ENCODE assay signal across 13 mouse cellular contexts in genomic region chr17:55446698-55447097, GRCm38 (mm10). TPM values are rescaled to one million over a fixed set of nuclear protein-coding genes. Genes with fewer than 3 reads are reported as not detected.
DNase-seq lines count a peak whose midpoint lies in the region; ATAC-seq lines count a peak whose summit lies in the region.
"Had no signal": no experiment of that assay in that cellular context is flagged by ENCODE, and none has a peak within 500 bp of the region (broad histone marks: within the 10 kb centered on the region; RNA-seq: fewer than 3 reads in every experiment).

No protein-coding gene starts in this region.

- no peak for DNase-seq in heart, adult 11 months
- DNase-seq in forebrain, embryonic 10.5 days (ENCODE audit: extremely low spot score, low spot score) = no peak
- DNase-seq in layer of hippocampus, postnatal 25 days (ENCODE audit: extremely low spot score in 1 of 2, low spot score in 1 of 2) = no peak
- no peak for DNase-seq in thymus, adult 18-20 months
- DNase-seq: cerebellum, adult 18-20 months had no signal

- peak overlapping the region; percentile 93; the same call in 1 of the 2 replicates for H3K4me2 ChIP-seq in heart, embryonic 15.5 days
- H3K4me2 ChIP-seq in hindbrain, embryonic 16.5 days (ENCODE audit: low read length) = peak overlapping the region; percentile 70
- peak overlapping the region; percentile 60 for H3K4me2 ChIP-seq in midbrain, embryonic 16.5 days (ENCODE audit: low read length)

- no peaks in the 10 kb centered on the region for H3K9me3 ChIP-seq in heart, embryonic 15.5 days (replicated peaks)
- no peaks in the 10 kb centered on the region for H3K9me3 ChIP-seq in forebrain, embryonic 10.5 days
- no peaks in the 10 kb centered on the region for H3K9me3 ChIP-seq in hindbrain, embryonic 16.5 days (ENCODE audit: control insufficient read depth, low read length)
- no peaks in the 10 kb centered on the region for H3K9me3 ChIP-seq in midbrain, embryonic 16.5 days (replicated peaks; ENCODE audit: control insufficient read depth, low read length, poor library complexity, severe bottlenecking)

- WGBS in heart, embryonic 15.5 days = 40% methylated on average over 4 of the region's 4 CpGs
- WGBS in forebrain, embryonic 10.5 days = 26% methylated on average over 4 of the region's 4 CpGs
- WGBS in hindbrain, embryonic 16.5 days = 12% methylated on average over 4 of the region's 4 CpGs
- 9% methylated on average over 4 of the region's 4 CpGs for WGBS in midbrain, embryonic 16.5 days

- no peak for ATAC-seq in heart, embryonic 15.5 days (replicated peaks; ENCODE audit: insufficient number of reproducible peaks, insufficient read depth, low FRiP score, low read depth)
- ATAC-seq in hindbrain, embryonic 16.5 days = no peak
- ATAC-seq in midbrain, embryonic 16.5 days = no peak
- ATAC-seq in erythroid progenitor cell, adult 5-6 weeks (replicated peaks; ENCODE audit: low FRiP score, poor library complexity, severe bottlenecking) = no peak
- ATAC-seq: intestine, postnatal 0 days had no signal

- no peak overlapping the region for H3K9ac ChIP-seq in heart, embryonic 15.5 days
- peak overlapping the region; percentile 88 for H3K9ac ChIP-seq in hindbrain, embryonic 16.5 days (ENCODE audit: low read depth, low read length)
- H3K9ac ChIP-seq in midbrain, embryonic 16.5 days (ENCODE audit: low read depth, low read length) = peak overlapping the region; percentile 98
- H3K9ac ChIP-seq: liver, embryonic 14.5 days had no signal

- no peak overlapping the region for H3K27ac ChIP-seq in heart, embryonic 15.5 days
- peak overlapping the region; percentile 95; the same call in 1 of the 2 replicates for H3K27ac ChIP-seq in forebrain, embryonic 10.5 days
- peak overlapping the region; percentile 97 for H3K27ac ChIP-seq in hindbrain, embryonic 16.5 days (ENCODE audit: low read depth, low read length)
- H3K27ac ChIP-seq in midbrain, embryonic 16.5 days (ENCODE audit: low read length) = peak overlapping the region; percentile 99
- H3K27ac ChIP-seq: liver, embryonic 14.5 days had no signal

- H3K4me1 ChIP-seq in heart, embryonic 15.5 days (replicated peaks) = peaks cover 13% of the 10 kb centered on the region
- H3K4me1 ChIP-seq in forebrain, embryonic 10.5 days = peaks cover 24% of the 10 kb centered on the region
- peaks cover 7% of the 10 kb centered on the region for H3K4me1 ChIP-seq in hindbrain, embryonic 16.5 days (ENCODE audit: control insufficient read depth, insufficient read depth, low read depth, low read length)
- peaks cover 22% of the 10 kb centered on the region for H3K4me1 ChIP-seq in midbrain, embryonic 16.5 days (ENCODE audit: control insufficient read depth, insufficient read depth, low read length)

- no peak overlapping the region for H3K4me3 ChIP-seq in heart, embryonic 15.5 days
- H3K4me3 ChIP-seq in forebrain, embryonic 10.5 days = peak overlapping the region; percentile 75
- peak overlapping the region; percentile 70 for H3K4me3 ChIP-seq in hindbrain, embryonic 16.5 days (ENCODE audit: low read length)
- H3K4me3 ChIP-seq in midbrain, embryonic 16.5 days (ENCODE audit: low read depth, low read length) = peak overlapping the region; percentile 80
- H3K4me3 ChIP-seq: megakaryocyte, embryonic 14.5 days had no signal

- H3K27me3 ChIP-seq in heart, embryonic 15.5 days = peaks cover 47% of the 10 kb centered on the region
- peaks cover 36% of the 10 kb centered on the region for H3K27me3 ChIP-seq in forebrain, embryonic 10.5 days (ENCODE audit: poor library complexity, severe bottlenecking)
- no peaks in the 10 kb centered on the region for H3K27me3 ChIP-seq in hindbrain, embryonic 16.5 days (replicated peaks; ENCODE audit: control insufficient read depth, insufficient read depth, low read length)
- H3K27me3 ChIP-seq in midbrain, embryonic 16.5 days (ENCODE audit: control insufficient read depth, insufficient read depth, low read depth, low read length) = no peaks in the 10 kb centered on the region

- no peaks in the 10 kb centered on the region for H3K36me3 ChIP-seq in heart, embryonic 15.5 days
- H3K36me3 ChIP-seq in forebrain, embryonic 10.5 days (replicated peaks) = no peaks in the 10 kb centered on the region
- H3K36me3 ChIP-seq in hindbrain, embryonic 16.5 days (ENCODE audit: control insufficient read depth, insufficient read depth, low read length) = no peaks in the 10 kb centered on the region
- no peaks in the 10 kb centered on the region for H3K36me3 ChIP-seq in midbrain, embryonic 16.5 days (ENCODE audit: control insufficient read depth, insufficient read depth, low read length)

RNA-seq across cellular contexts. Expression of gene St6gal2, which starts 1.5 kb away (rescaled TPM):
- polyA plus RNA-seq in heart, embryonic 15.5 days (2015; fragmentation: Nextera tagmentation; extraction: Ambion mirVana) = 0.05 and 0.93 TPM in 2 replicates
- polyA plus RNA-seq in forebrain, embryonic 10.5 days (2016; fragmentation: Nextera tagmentation; extraction: Ambion mirVana) = 5.8 and 7.6 TPM in 2 replicates
- polyA plus RNA-seq in hindbrain, embryonic 16.5 days (2015; fragmentation: Nextera tagmentation; extraction: Ambion mirVana) = 37.1 and 38.1 TPM in 2 replicates
- polyA plus RNA-seq in midbrain, embryonic 16.5 days (2015; fragmentation: Nextera tagmentation; extraction: Ambion mirVana) = 46.5 and 47.0 TPM in 2 replicates
- not detected in 2 replicates for total RNA-seq in erythroid progenitor cell, adult 5-6 weeks (2015; ENCODE audit: low replicate concordance)
- total RNA-seq in erythroid progenitor cell, adult 5-6 weeks (2017; ENCODE audit: low replicate concordance) = not detected in 2 replicates
- total RNA-seq in layer of hippocampus, postnatal 25 days (2021) = 10 to 100 TPM; 17.3 to 17.4 TPM
- total RNA-seq: adrenal gland, adult 18-20 months had no signal
